Comparison of ENCODE assay signal across 9 mouse cellular contexts in the genomic region with DNA sequence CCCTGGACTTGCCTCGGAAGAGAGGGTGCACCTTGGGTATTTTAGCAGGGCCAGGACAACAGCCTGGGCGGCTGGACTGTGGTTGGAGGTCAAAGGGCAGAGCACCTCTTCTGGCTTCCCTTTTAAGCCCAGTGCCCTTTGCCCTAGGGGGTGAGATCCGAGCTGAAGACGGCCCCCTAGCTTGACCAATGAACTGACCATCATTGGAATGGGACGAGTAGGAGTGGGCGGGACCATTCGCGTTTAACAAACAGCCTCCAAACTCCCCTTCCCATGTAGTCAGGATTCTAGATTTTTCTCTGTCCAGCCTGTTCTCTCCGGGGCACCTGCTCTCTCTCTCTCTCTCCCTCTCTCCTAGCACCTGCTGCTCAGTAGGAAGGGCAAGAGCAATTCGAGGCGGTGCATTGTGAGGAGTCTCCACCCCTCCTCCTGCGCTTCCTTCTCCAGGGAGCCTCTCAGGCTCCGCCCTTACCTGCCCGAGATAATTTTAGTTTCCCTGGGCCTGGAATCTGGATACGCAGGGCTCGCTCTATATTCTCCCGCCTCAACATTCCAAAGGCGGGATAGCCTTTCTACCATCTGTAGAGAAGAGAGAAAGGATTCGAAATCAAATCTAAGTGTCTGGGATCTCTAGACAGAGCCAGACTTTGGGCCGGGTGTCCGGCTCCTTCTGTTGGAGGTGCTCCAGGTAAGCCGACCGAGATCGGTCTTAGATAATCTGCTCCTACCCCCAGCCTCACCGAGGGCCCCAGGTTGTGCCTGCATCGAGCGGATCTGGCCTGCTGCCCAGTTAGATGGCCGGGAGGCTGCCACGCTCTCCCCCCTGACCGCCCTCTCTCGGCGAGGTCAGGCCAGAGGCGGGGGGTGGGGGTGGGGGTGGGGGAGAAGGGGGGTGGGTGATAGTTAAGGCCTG. TPM values are rescaled to one million over a fixed set of nuclear protein-coding genes. Genes with fewer than 3 reads are reported as not detected.
DNase-seq lines count a peak whose midpoint lies in the region; ATAC-seq lines count a peak whose summit lies in the region.
"Had no signal": no experiment of that assay in that cellular context is flagged by ENCODE, and none has a peak within 500 bp of the region (broad histone marks: within the 10 kb centered on the region; RNA-seq: fewer than 3 reads in every experiment).

No protein-coding gene starts in this region.

- peaks cover 14% of the 10 kb centered on the region for H3K27me3 ChIP-seq in forebrain, embryonic 16.5 days (replicated peaks; ENCODE audit: control insufficient read depth, insufficient read depth, low read length)
- peaks cover 57% of the 10 kb centered on the region for H3K27me3 ChIP-seq in midbrain, embryonic 12.5 days

- peaks cover 4% of the 10 kb centered on the region; the same call in 1 of the 2 replicates for H3K4me1 ChIP-seq in forebrain, embryonic 16.5 days (replicated peaks; ENCODE audit: control insufficient read depth, insufficient read depth, low read length)
- peaks cover 14% of the 10 kb centered on the region; the same call in 1 of the 2 replicates for H3K4me1 ChIP-seq in midbrain, embryonic 12.5 days

- H3K4me2 ChIP-seq in forebrain, embryonic 16.5 days (ENCODE audit: low read length), result peak overlapping the region; percentile 8; the same call in 1 of the 2 replicates
- H3K4me2 ChIP-seq in midbrain, embryonic 12.5 days (replicated peaks), result peak overlapping the region; percentile 23; the same call in 1 of the 2 replicates

- H3K27ac ChIP-seq in forebrain, embryonic 16.5 days (ENCODE audit: low read length), result no peak overlapping the region
- H3K27ac ChIP-seq in midbrain, embryonic 12.5 days (replicated peaks), result no peak overlapping the region

- no peaks in the 10 kb centered on the region for H3K36me3 ChIP-seq in forebrain, embryonic 16.5 days (ENCODE audit: control insufficient read depth, insufficient read depth)
- H3K36me3 ChIP-seq in midbrain, embryonic 12.5 days, result no peaks in the 10 kb centered on the region

- H3K4me3 ChIP-seq in forebrain, embryonic 16.5 days (replicated peaks; ENCODE audit: low read length), result no peak overlapping the region
- no peak overlapping the region for H3K4me3 ChIP-seq in midbrain, embryonic 12.5 days

- no peak overlapping the region for H3K9ac ChIP-seq in forebrain, embryonic 16.5 days (replicated peaks; ENCODE audit: low read depth, low read length)
- peak overlapping the region; percentile 24; the same call in 1 of the 2 replicates for H3K9ac ChIP-seq in midbrain, embryonic 12.5 days (replicated peaks)

- ATAC-seq in CD4-positive, CD25-positive, alpha-beta regulatory T cell, adult 4 months, result no peak
- ATAC-seq in forebrain, embryonic 16.5 days, result no peak
- ATAC-seq in midbrain, embryonic 12.5 days (ENCODE audit: low FRiP score, low read depth), result no peak

- 3% methylated on average over 33 of the region's 33 CpGs for WGBS in forebrain, embryonic 16.5 days
- WGBS in midbrain, embryonic 12.5 days, result 1% methylated on average over 31 of the region's 33 CpGs

- H3K9me3 ChIP-seq in forebrain, embryonic 16.5 days (ENCODE audit: control insufficient read depth, low read length), result no peaks in the 10 kb centered on the region
- no peaks in the 10 kb centered on the region for H3K9me3 ChIP-seq in midbrain, embryonic 12.5 days

- DNase-seq in CD4-positive, CD25-positive, alpha-beta regulatory T cell, adult 2 months (ENCODE audit: low read depth, low spot score), result peak; percentile 28
- DNase-seq in cerebellum, adult 11-12 months, result peak; percentile 75
- DNase-seq in kidney, postnatal 36 days, result peak; percentile 89 to 92
- no peak for DNase-seq in right cerebral cortex, postnatal 14 days
- no peak for DNase-seq in adrenal gland, postnatal 10 days

RNA-seq across cellular contexts. Expression of a gene that starts 0.6 kb away (rescaled TPM):
- 1 to 10 TPM; 3.6 to 6.2 TPM for polyA plus RNA-seq in CD4-positive, CD25-positive, alpha-beta regulatory T cell, adult 4 months (2017; shearing (Covaris generic))
- 0.51 and 0.70 TPM in 2 replicates for polyA plus RNA-seq in forebrain, embryonic 16.5 days (2015; fragmentation: Nextera tagmentation; extraction: Ambion mirVana)
- polyA plus RNA-seq in midbrain, embryonic 12.5 days (2016; fragmentation: Nextera tagmentation; extraction: Ambion mirVana), result 0.43 and 0.75 TPM in 2 replicates
- total RNA-seq in adrenal gland, postnatal 10 days (2021), result 10 to 100 TPM in 1 of 2 experiments, 1 to 10 TPM in 1; 6.9 to 11.1 TPM
- total RNA-seq: common myeloid progenitor, adult 5-6 weeks had no signal

RNA-seq across cellular contexts. Expression of a gene that starts 8.0 kb away (rescaled TPM):
- 100 to 1,000 TPM; 150 to 155 TPM for polyA plus RNA-seq in CD4-positive, CD25-positive, alpha-beta regulatory T cell, adult 4 months (2017; shearing (Covaris generic))
- polyA plus RNA-seq in forebrain, embryonic 16.5 days (2015; fragmentation: Nextera tagmentation; extraction: Ambion mirVana), result 243 and 253 TPM in 2 replicates
- 158 and 163 TPM in 2 replicates for polyA plus RNA-seq in midbrain, embryonic 12.5 days (2016; fragmentation: Nextera tagmentation; extraction: Ambion mirVana)
- total RNA-seq in adrenal gland, postnatal 10 days (2021), result 10 to 100 TPM; 58.0 to 62.5 TPM

RNA-seq across cellular contexts. Expression of a gene that starts 34.5 kb away (rescaled TPM):
- polyA plus RNA-seq in CD4-positive, CD25-positive, alpha-beta regulatory T cell, adult 4 months (2017; shearing (Covaris generic)), result under 1 TPM; 0.07 to 0.23 TPM
- 4.9 and 6.2 TPM in 2 replicates for polyA plus RNA-seq in forebrain, embryonic 16.5 days (2015; fragmentation: Nextera tagmentation; extraction: Ambion mirVana)
- polyA plus RNA-seq in midbrain, embryonic 12.5 days (2016; fragmentation: Nextera tagmentation; extraction: Ambion mirVana), result 14.9 and 17.4 TPM in 2 replicates
- total RNA-seq in adrenal gland, postnatal 10 days (2021), result 1 to 10 TPM; 6.0 to 7.6 TPM
- total RNA-seq: common myeloid progenitor, adult 5-6 weeks had no signal

RNA-seq across cellular contexts. Expression of a gene that starts 46.5 kb away (rescaled TPM):
- 10 to 100 TPM in 1 of 2 experiments, 1 to 10 TPM in 1; 6.7 to 11.6 TPM for polyA plus RNA-seq in CD4-positive, CD25-positive, alpha-beta regulatory T cell, adult 4 months (2017; shearing (Covaris generic))
- polyA plus RNA-seq in forebrain, embryonic 16.5 days (2015; fragmentation: Nextera tagmentation; extraction: Ambion mirVana), result 7.4 and 9.4 TPM in 2 replicates
- 9.0 and 9.3 TPM in 2 replicates for polyA plus RNA-seq in midbrain, embryonic 12.5 days (2016; fragmentation: Nextera tagmentation; extraction: Ambion mirVana)
- 1 to 10 TPM; 4.9 to 6.8 TPM for total RNA-seq in adrenal gland, postnatal 10 days (2021)

Comparison
In these comparisons a context has a peak if more than half of its experiments do, and no peak if none do; other contexts are left out.
1. DNase-seq: peak in CD4-positive, CD25-positive, alpha-beta regulatory T cell, adult 2 months (single experiment), cerebellum, adult 11-12 months (single experiment) and kidney, postnatal 36 days (2 of 2); none in right cerebral cortex, postnatal 14 days (single experiment) and adrenal gland, postnatal 10 days (single experiment).